Mouse (Mus musculus): Measurements from ENCODE around the gene 4930503E14Rik. TPM values are rescaled to one million over a fixed set of nuclear protein-coding genes. Genes with fewer than 3 reads are reported as not detected.

Gene 4930503E14Rik
- polyA plus RNA-seq (2012; rRNA removed) = not detected in 2 replicates

GRCm38 (mm10) chr14:44213154-44213553 lies at the start of gene 4930503E14Rik:
Gene 4930503E14Rik, minus strand, starts transcription at chr14:44213254.

GRCm38 (mm10) chr14:44197361-44197760 lies 15.7 kb downstream of the 4930503E14Rik start, which contains the start of gene Gm8212:
Gene Gm8212, plus strand, starts transcription at chr14:44197661.

GRCm38 (mm10) chr14:44123551-44123950 lies 89.5 kb downstream of the 4930503E14Rik start, which contains the start of gene Gm3327:
Gene Gm3327, plus strand, starts transcription at chr14:44123851.

Other genes with a start within 250 kb of the 4930503E14Rik start
- not detected in 2 replicates for gene Ang6, start 211.0 kb downstream of the 4930503E14Rik start, polyA plus RNA-seq (2012; rRNA removed)
- gene Ear2, start 110.6 kb downstream of the 4930503E14Rik start, polyA plus RNA-seq (2012; rRNA removed) = 0.13 TPM in 1 of 2 replicates, not detected in the other
- gene Gm3327, start 89.4 kb downstream of the 4930503E14Rik start, polyA plus RNA-seq (2012; rRNA removed) = not detected in 2 replicates
- not detected in 2 replicates for gene Gm8212, start 15.6 kb downstream of the 4930503E14Rik start, polyA plus RNA-seq (2012; rRNA removed)
- not detected in 2 replicates for gene Gm8220, start 72.3 kb upstream of the 4930503E14Rik start, polyA plus RNA-seq (2012; rRNA removed)
- not detected in 2 replicates for gene Gm5930, start 125.3 kb upstream of the 4930503E14Rik start, polyA plus RNA-seq (2012; rRNA removed)
- not detected in 2 replicates for gene Gm8229, start 152.1 kb upstream of the 4930503E14Rik start, polyA plus RNA-seq (2012; rRNA removed)
- not detected in 2 replicates for gene Gm3371, start 197.4 kb upstream of the 4930503E14Rik start, polyA plus RNA-seq (2012; rRNA removed)
- gene Gm8232, start 220.4 kb upstream of the 4930503E14Rik start, polyA plus RNA-seq (2012; rRNA removed) = not detected in 2 replicates